Mouse (Mus musculus): ENCODE results near the gene Rxfp3. TPM values are rescaled to one million over a fixed set of nuclear protein-coding genes. Genes with fewer than 3 reads are reported as not detected.

The Rxfp3 gene
- polyA plus RNA-seq, 1 experiment from 2014 or later: 0.05 TPM

DNA sequence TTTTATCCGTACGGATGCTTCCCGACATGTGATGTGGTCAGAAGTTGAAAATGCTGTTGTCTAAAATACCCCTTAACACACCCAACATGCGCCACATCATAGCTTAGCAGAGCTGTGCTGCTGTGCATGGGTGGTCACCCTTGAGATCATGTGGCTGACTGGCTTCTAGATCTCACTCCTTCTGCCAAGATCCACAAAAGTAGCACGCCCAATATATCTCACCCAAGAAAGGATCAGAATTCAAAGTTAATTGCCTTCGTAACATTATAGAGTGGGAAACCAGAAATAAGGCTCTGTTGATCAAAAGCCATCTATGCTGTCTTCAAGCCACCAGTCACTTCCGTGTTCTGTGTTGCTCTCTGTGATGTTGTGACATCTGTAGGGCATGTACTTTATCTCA lies 30.1 kb upstream of the Rxfp3 start:
- H3K9ac ChIP-seq (ENCODE audit: low read depth, low read length): no peak overlapping the region
- H3K27me3 ChIP-seq (replicated peaks; ENCODE audit: control insufficient read depth, insufficient read depth, low read length): no peaks in the 10 kb centered on the region
- no peak for ATAC-seq
- H3K36me3 ChIP-seq (ENCODE audit: control insufficient read depth, insufficient read depth): no peaks in the 10 kb centered on the region
- H3K4me3 ChIP-seq (ENCODE audit: low read depth, low read length): no peak overlapping the region
- WGBS: 79% methylated on average over 7 of the region's 7 CpGs
- H3K4me2 ChIP-seq (replicated peaks; ENCODE audit: low read depth): no peak overlapping the region
- no peaks in the 10 kb centered on the region; the same call in 1 of the 2 replicates for H3K4me1 ChIP-seq (replicated peaks; ENCODE audit: control insufficient read depth, insufficient read depth, low read length)
- no peaks in the 10 kb centered on the region for H3K9me3 ChIP-seq (ENCODE audit: control insufficient read depth)
- no peak for TF ChIP-seq CTCF (IDR thresholded peaks at IDR 0.05; ENCODE audit: low read depth)
- no peak overlapping the region for H3K27ac ChIP-seq (ENCODE audit: low read depth, low read length)

DNA sequence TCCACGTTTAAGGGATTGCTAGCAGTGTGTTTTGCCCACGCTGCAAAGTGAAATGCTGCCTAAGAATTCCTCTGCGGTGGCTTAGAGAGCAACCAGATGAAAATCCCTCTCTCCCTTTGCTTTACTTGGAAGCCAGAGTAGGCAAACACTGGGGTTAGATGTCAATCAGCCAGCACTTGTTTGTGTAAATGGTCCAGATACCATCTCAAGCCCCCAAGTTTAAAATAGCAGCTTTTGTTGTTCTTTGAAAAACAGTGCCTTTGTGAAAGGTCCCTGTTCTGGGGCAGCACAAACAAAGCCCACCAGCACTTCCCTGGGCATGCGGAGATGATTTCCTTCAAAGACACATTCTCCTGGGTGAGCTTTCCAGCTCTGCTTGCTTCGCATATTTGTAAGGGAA lies 28.5 kb upstream of the Rxfp3 start:
- Histone ChIP-seq H3K4me1 (replicated peaks; ENCODE audit: control insufficient read depth, insufficient read depth, low read length) (no peaks in the 10 kb centered on the region; the same call in 1 of the 2 replicates), H3K9me3 (ENCODE audit: control insufficient read depth) (no peaks in the 10 kb centered on the region), H3K4me3 (ENCODE audit: low read depth, low read length) (no peak overlapping the region), H3K27ac (ENCODE audit: low read depth, low read length) (no peak overlapping the region), H3K27me3 (replicated peaks; ENCODE audit: control insufficient read depth, insufficient read depth, low read length) (no peaks in the 10 kb centered on the region), H3K9ac (ENCODE audit: low read depth, low read length) (no peak overlapping the region), H3K36me3 (ENCODE audit: control insufficient read depth, insufficient read depth) (no peaks in the 10 kb centered on the region), H3K4me2 (replicated peaks; ENCODE audit: low read depth) (peak overlapping the region; percentile 63)
- ATAC-seq: no peak
- 26% methylated on average over 5 of the region's 5 CpGs for WGBS
- no peak for TF ChIP-seq CTCF (IDR thresholded peaks at IDR 0.05; ENCODE audit: low read depth)

- no peaks in the 10 kb centered on the region; the same call in 1 of the 2 replicates for H3K4me1 ChIP-seq (replicated peaks; ENCODE audit: control insufficient read depth, insufficient read depth, low read length)
- no peaks in the 10 kb centered on the region for H3K36me3 ChIP-seq (ENCODE audit: control insufficient read depth, insufficient read depth)
- H3K4me3 ChIP-seq (ENCODE audit: low read depth, low read length): peak overlapping the region; percentile 37
- WGBS: 19% methylated on average over 9 of the region's 9 CpGs
- no peaks in the 10 kb centered on the region for H3K27me3 ChIP-seq (replicated peaks; ENCODE audit: control insufficient read depth, insufficient read depth, low read length)
- H3K9ac ChIP-seq (ENCODE audit: low read depth, low read length): no peak overlapping the region
- peak overlapping the region; percentile 63 for H3K4me2 ChIP-seq (replicated peaks; ENCODE audit: low read depth)
- 0 out of 2 replicates have a peak overlapping the region, but pooled peaks have one; percentile 62 for H3K27ac ChIP-seq (ENCODE audit: low read depth, low read length)
- ATAC-seq: no peak
- H3K9me3 ChIP-seq (ENCODE audit: control insufficient read depth): no peaks in the 10 kb centered on the region
- no peak for TF ChIP-seq CTCF (IDR thresholded peaks at IDR 0.05; ENCODE audit: low read depth)
Observed at GRCm38 (mm10) chr15:11065528-11066171, 27.9 kb upstream of the Rxfp3 start.

DNA sequence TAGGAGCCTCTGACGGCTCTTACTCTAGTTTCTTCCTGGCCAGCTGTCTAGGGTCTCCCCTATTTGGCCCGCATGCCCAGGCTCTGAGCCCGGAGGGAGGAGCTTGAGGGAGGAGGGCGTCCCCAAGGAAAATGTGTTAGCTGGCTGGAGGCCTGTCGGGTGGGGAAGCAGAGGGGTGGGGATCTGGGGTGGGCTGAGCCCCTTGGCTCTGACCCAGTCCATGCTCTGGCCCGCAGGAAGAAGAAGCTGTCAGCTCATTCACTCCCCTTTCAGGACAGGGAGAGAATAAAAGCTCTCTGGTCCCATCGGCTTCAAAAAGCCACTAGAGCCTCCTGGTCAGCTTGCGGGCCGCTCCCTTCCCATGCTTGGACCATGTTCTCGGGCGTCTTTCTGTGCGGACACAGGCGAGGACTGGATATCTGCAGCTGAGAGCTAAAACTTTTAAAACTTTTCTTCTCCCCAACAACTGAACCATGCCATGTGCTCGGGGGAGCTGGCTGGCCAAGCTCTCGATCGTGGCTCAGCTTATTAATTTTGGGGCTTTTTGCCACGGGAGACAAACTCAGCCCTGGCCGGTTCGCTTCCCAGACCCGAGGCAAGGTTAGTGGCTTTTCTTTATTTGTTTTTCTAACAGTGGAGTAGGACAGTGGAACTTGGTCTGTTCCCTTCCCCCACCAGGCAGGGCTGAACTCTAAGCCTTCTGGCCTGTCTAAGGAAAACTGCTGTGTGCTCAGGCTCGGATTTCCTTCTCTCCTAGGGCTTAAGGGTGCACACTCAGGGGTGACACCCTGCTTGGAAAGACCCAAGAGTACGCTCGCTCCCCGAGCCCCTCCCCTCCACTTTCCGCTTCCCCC lies 27.0 kb upstream of the Rxfp3 start, which contains the start of gene Adamts12:
TSS of gene Adamts12 (plus strand) at position 233 of the 854 bp plus-strand sequence.
- peak within 1 kb of the TSS; percentile 62 for H3K27ac ChIP-seq (ENCODE audit: low read depth, low read length)
- 6% methylated on average over 24 of the region's 25 CpGs for WGBS
- H3K9ac ChIP-seq (ENCODE audit: low read depth, low read length): peak within 1 kb of the TSS; percentile 28; the same call in 1 of the 2 replicates
- H3K4me2 ChIP-seq (replicated peaks; ENCODE audit: low read depth): peak within 1 kb of the TSS; percentile 63
- no peaks in the 10 kb centered on the region; the same call in 1 of the 2 replicates for H3K4me1 ChIP-seq (replicated peaks; ENCODE audit: control insufficient read depth, insufficient read depth, low read length)
- H3K4me3 ChIP-seq (ENCODE audit: low read depth, low read length): peak within 1 kb of the TSS; percentile 37
- no peaks in the 10 kb centered on the region for H3K9me3 ChIP-seq (ENCODE audit: control insufficient read depth)
- peak; percentile 51 for ATAC-seq
- no peaks in the 10 kb centered on the region for H3K27me3 ChIP-seq (replicated peaks; ENCODE audit: control insufficient read depth, insufficient read depth, low read length)
- no peaks in the 10 kb centered on the region for H3K36me3 ChIP-seq (ENCODE audit: control insufficient read depth, insufficient read depth)
- no peak for TF ChIP-seq CTCF (IDR thresholded peaks at IDR 0.05; ENCODE audit: low read depth)

GRCm38 (mm10) chr15:11064160-11064557 lies 26.4 kb upstream of the Rxfp3 start:
- Histone ChIP-seq H3K4me3 (ENCODE audit: low read depth, low read length) (0 out of 2 replicates have a peak overlapping the region, but pooled peaks have one; percentile 37), H3K9me3 (ENCODE audit: control insufficient read depth) (no peaks in the 10 kb centered on the region), H3K27ac (ENCODE audit: low read depth, low read length) (0 out of 2 replicates have a peak overlapping the region, but pooled peaks have one; percentile 62), H3K36me3 (ENCODE audit: control insufficient read depth, insufficient read depth) (no peaks in the 10 kb centered on the region), H3K9ac (ENCODE audit: low read depth, low read length) (no peak overlapping the region), H3K4me1 (replicated peaks; ENCODE audit: control insufficient read depth, insufficient read depth, low read length) (no peaks in the 10 kb centered on the region; the same call in 1 of the 2 replicates), H3K27me3 (replicated peaks; ENCODE audit: control insufficient read depth, insufficient read depth, low read length) (no peaks in the 10 kb centered on the region), H3K4me2 (replicated peaks; ENCODE audit: low read depth) (peak overlapping the region; percentile 63)
- WGBS: 23% methylated on average over 2 of the region's 2 CpGs
- no peak for TF ChIP-seq CTCF (IDR thresholded peaks at IDR 0.05; ENCODE audit: low read depth)
- ATAC-seq: no peak; the same call in 1 of the 2 replicates

DNA sequence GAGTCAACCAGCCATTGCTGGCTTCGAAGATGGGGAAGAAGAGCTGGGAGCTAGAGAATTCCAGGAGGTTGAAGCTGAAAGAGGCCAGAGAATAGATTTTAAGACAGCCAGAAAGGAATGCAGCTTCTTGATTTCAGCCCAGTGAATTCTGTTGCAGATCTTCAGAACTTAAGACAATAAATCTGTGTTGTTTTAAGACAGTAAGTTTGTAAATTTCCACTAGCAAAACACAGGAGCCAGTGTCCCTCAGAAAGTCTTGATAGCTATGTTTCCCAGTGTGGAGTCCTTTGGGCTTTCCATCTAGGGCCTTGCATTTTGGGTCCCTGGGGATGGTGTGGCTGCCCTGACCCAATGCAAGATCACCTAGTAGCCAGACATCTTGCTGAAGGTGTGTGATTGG lies 25.1 kb upstream of the Rxfp3 start:
- Histone ChIP-seq H3K9ac (ENCODE audit: low read depth, low read length) (no peak overlapping the region), H3K9me3 (ENCODE audit: control insufficient read depth) (no peaks in the 10 kb centered on the region), H3K36me3 (ENCODE audit: control insufficient read depth, insufficient read depth) (no peaks in the 10 kb centered on the region), H3K4me2 (replicated peaks; ENCODE audit: low read depth) (no peak overlapping the region), H3K27me3 (replicated peaks; ENCODE audit: control insufficient read depth, insufficient read depth, low read length) (no peaks in the 10 kb centered on the region), H3K27ac (ENCODE audit: low read depth, low read length) (no peak overlapping the region), H3K4me1 (replicated peaks; ENCODE audit: control insufficient read depth, insufficient read depth, low read length) (no peaks in the 10 kb centered on the region; the same call in 1 of the 2 replicates), H3K4me3 (ENCODE audit: low read depth, low read length) (no peak overlapping the region)
- no peak for ATAC-seq
- WGBS: 89% methylated on average over 1 of the region's 1 CpGs
- no peak for TF ChIP-seq CTCF (IDR thresholded peaks at IDR 0.05; ENCODE audit: low read depth)
